Mouse (Mus musculus) lung, embryonic 14.5 days (tissue): ENCODE measurements around the gene Tmem165. TPM values are rescaled to one million over a fixed set of nuclear protein-coding genes. Genes with fewer than 3 reads are reported as not detected.

ENCODE experiments used
- ATAC-seq: fragments of 200-750 bp; cut with Nextera tagmentation; 2 replicates; pipeline ENCODE4 v1.8.0; 2017; ENCODE audit warnings: mild to moderate bottlenecking, moderate TSS enrichment, moderate library complexity; ENCODE audit not compliant: insufficient read depth
- DNase-seq: peaks from one replicate; pipeline ENCODE4 v3.0.0-alpha.2; 2015
- H3K27ac ChIP-seq: fragments of 300-500 bp; sonication (generic); 2 replicates; pipeline ENCODE4 v1.5.1; 2014; ENCODE audit warnings: low read depth, mild to moderate bottlenecking, moderate library complexity
- H3K27me3 ChIP-seq: fragments of 300-500 bp; sonication (generic); 2 replicates; pipeline ENCODE4 v1.6.1; 2014; ENCODE audit warnings: low read length, control low read depth; ENCODE audit not compliant: insufficient read depth
- H3K36me3 ChIP-seq: fragments of 300-500 bp; sonication (generic); 2 replicates; pipeline ENCODE4 v1.6.1; 2014; ENCODE audit warnings: control low read depth; ENCODE audit not compliant: insufficient read depth
- H3K4me1 ChIP-seq: fragments of 300-500 bp; sonication (generic); 2 replicates; pipeline ENCODE4 v1.6.1; 2014; ENCODE audit warnings: antibody characterized with exemption, control low read depth; ENCODE audit not compliant: insufficient read depth
- H3K4me2 ChIP-seq: fragments of 300-500 bp; sonication (generic); 2 replicates; pipeline ENCODE4 v1.6.1; 2014; ENCODE audit warnings: mild to moderate bottlenecking
- H3K4me3 ChIP-seq: fragments of 300-500 bp; sonication (generic); 2 replicates; pipeline ENCODE4 v1.5.1; 2014; ENCODE audit warnings: low read depth, low read length
- H3K9ac ChIP-seq: fragments of 300-500 bp; sonication (generic); 2 replicates; pipeline ENCODE4 v1.6.1; 2014
- H3K9me3 ChIP-seq: fragments of 300-500 bp; sonication (generic); 2 replicates; pipeline ENCODE4 v1.6.1; 2016; ENCODE audit warnings: low read depth, low read length, control low read depth
- CTCF ChIP-seq: IDR thresholded peaks from 2 replicates; pipeline ENCODE4 v1.5.1; 2016; ENCODE audit warnings: antibody characterized with exemption, low read depth
- WGBS: fragments of 180-500 bp; shearing (Covaris S2); extraction: QIAGEN DNeasy Blood & Tissue Kit; methylation state at CpG from one replicate; pipeline ENCODE4 v1.1.7; 2014; 5-methylcytosine and 5-hydroxymethylcytosine counted together
- polyA plus RNA-seq: library from polyadenylated mRNA; unstranded; fragments of >200 nt; fragmentation: Nextera tagmentation; extraction: Ambion mirVana; gene quantifications from 2 replicates; pipeline ENCODE4 v1.2.1, GENCODE M21; 2014

Tmem165 gene
- polyA plus RNA-seq, 1 experiment from 2014 or later = 137 TPM

- Histone ChIP-seq H3K4me2 (no peak overlapping the region), H3K27me3 (no peaks in the 10 kb centered on the region), H3K4me3 (no peak overlapping the region), H3K27ac (no peak overlapping the region), H3K9ac (no peak overlapping the region), H3K9me3 (no peaks in the 10 kb centered on the region), H3K4me1 (no peaks in the 10 kb centered on the region), H3K36me3 (peaks cover 56% of the 10 kb centered on the region)
- no peak for TF ChIP-seq CTCF
- ATAC-seq (no peak), DNase-seq (no peak)
- 91% methylated on average over 13 of the region's 13 CpGs for WGBS
Observed at GRCm38 (mm10) chr5:76199346-76199745, 15.7 kb downstream of the Tmem165 start.

DNA sequence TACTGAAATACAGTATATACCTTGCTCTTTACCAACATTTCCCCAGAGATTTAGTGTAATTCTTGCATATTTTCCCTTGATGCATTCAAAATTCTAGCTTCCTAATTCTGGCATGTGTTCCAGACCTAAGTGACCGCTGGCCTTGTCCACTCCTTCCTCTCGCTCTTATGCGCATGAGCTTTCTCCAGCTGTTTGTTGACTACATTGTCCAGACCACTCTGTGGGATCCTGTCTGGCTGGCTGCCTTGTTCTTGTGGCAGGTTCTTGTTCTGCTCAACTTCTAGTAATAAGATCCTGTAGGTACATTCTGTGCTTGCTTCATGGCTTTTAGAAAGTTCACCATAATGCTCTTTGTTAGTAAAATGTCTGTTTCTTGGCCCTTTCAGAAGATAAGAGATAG, 19.5 kb downstream of the Tmem165 start:
- H3K9me3 ChIP-seq = no peaks in the 10 kb centered on the region
- H3K27ac ChIP-seq = no peak overlapping the region
- H3K4me3 ChIP-seq = no peak overlapping the region
- WGBS = 95% methylated on average over 3 of the region's 3 CpGs
- H3K36me3 ChIP-seq = peaks cover 80% of the 10 kb centered on the region
- no peak for DNase-seq
- no peak for TF ChIP-seq CTCF
- ATAC-seq = no peak
- H3K9ac ChIP-seq = no peak overlapping the region
- no peaks in the 10 kb centered on the region for H3K27me3 ChIP-seq
- H3K4me2 ChIP-seq = no peak overlapping the region
- no peaks in the 10 kb centered on the region for H3K4me1 ChIP-seq

GRCm38 (mm10) chr5:76205886-76206285, 22.2 kb downstream of the Tmem165 start:
- no peaks in the 10 kb centered on the region for H3K9me3 ChIP-seq
- no peak for TF ChIP-seq CTCF
- ATAC-seq (no peak), DNase-seq (no peak)
- no peak overlapping the region for H3K9ac ChIP-seq
- H3K36me3 ChIP-seq = peaks cover 85% of the 10 kb centered on the region
- no peaks in the 10 kb centered on the region for H3K4me1 ChIP-seq
- H3K4me3 ChIP-seq = no peak overlapping the region
- no peak overlapping the region for H3K4me2 ChIP-seq
- no peaks in the 10 kb centered on the region for H3K27me3 ChIP-seq
- 84% methylated on average over 2 of the region's 2 CpGs for WGBS
- H3K27ac ChIP-seq = no peak overlapping the region

DNA sequence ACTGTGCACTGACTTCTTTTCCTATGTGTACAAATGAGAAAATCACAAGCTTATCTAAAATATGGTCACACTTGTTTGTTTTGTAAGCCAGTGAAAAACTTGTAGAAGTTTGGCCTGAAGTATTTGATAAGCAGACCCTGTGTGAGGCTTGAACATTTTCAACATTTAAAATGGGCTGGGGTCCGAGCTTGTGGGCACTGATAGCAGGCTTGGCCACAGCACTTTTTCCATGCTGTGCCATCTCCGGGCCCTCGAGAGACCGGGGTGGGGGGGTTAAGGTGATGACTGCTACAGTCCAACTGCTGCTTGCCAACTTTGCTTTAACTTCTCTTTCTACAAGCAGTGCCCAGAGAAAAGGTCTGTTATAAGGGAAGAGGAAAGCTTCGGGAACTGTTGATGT, 24.4 kb downstream of the Tmem165 start:
- WGBS = 82% methylated on average over 5 of the region's 5 CpGs
- no peak for DNase-seq
- Histone ChIP-seq H3K27ac (no peak overlapping the region), H3K4me2 (no peak overlapping the region), H3K9ac (no peak overlapping the region), H3K4me1 (no peaks in the 10 kb centered on the region), H3K9me3 (no peaks in the 10 kb centered on the region), H3K27me3 (no peaks in the 10 kb centered on the region), H3K4me3 (no peak overlapping the region), H3K36me3 (peaks cover 81% of the 10 kb centered on the region)
- ATAC-seq = no peak
- TF ChIP-seq CTCF = no peak

- Histone ChIP-seq H3K4me2 (no peak overlapping the region), H3K4me3 (no peak overlapping the region), H3K27me3 (no peaks in the 10 kb centered on the region), H3K9ac (no peak overlapping the region), H3K4me1 (no peaks in the 10 kb centered on the region), H3K36me3 (peaks cover 26% of the 10 kb centered on the region), H3K9me3 (no peaks in the 10 kb centered on the region), H3K27ac (no peak overlapping the region)
- ATAC-seq (no peak), DNase-seq (no peak)
- 60% methylated on average over 6 of the region's 6 CpGs for WGBS
- TF ChIP-seq CTCF = no peak
Observed at GRCm38 (mm10) chr5:76216691-76217090, 33.0 kb downstream of the Tmem165 start.

- H3K4me3 ChIP-seq = no peak overlapping the region
- H3K9me3 ChIP-seq = no peaks in the 10 kb centered on the region
- WGBS = 84% methylated on average over 13 of the region's 13 CpGs
- H3K27ac ChIP-seq = no peak overlapping the region
- no peak overlapping the region for H3K9ac ChIP-seq
- no peaks in the 10 kb centered on the region for H3K4me1 ChIP-seq
- ATAC-seq (no peak), DNase-seq (no peak)
- no peak for TF ChIP-seq CTCF
- no peak overlapping the region for H3K4me2 ChIP-seq
- H3K36me3 ChIP-seq = peaks cover 62% of the 10 kb centered on the region
- no peaks in the 10 kb centered on the region for H3K27me3 ChIP-seq
Observed at GRCm38 (mm10) chr5:76231171-76231855, 47.6 kb downstream of the Tmem165 start.

GRCm38 (mm10) chr5:76243274-76243673, 59.6 kb downstream of the Tmem165 start:
- Histone ChIP-seq H3K27ac (no peak overlapping the region), H3K4me3 (no peak overlapping the region), H3K27me3 (no peaks in the 10 kb centered on the region), H3K36me3 (peaks cover 36% of the 10 kb centered on the region; the same call in 1 of the 2 replicates), H3K9me3 (no peaks in the 10 kb centered on the region), H3K9ac (no peak overlapping the region), H3K4me1 (no peaks in the 10 kb centered on the region), H3K4me2 (no peak overlapping the region)
- TF ChIP-seq CTCF = no peak
- ATAC-seq (no peak), DNase-seq (no peak)
- 83% methylated on average over 3 of the region's 3 CpGs for WGBS
